Mouse (Mus musculus) embryo, embryonic 9.5 days (tissue): ENCODE measurements around the gene Glg1.
"Not testable (repeated sequence)": the region's sequence is repeated elsewhere in the genome, so short reads cannot be mapped to it uniquely, and the experiment has no call there.

Experiments
- DNase-seq: peaks from one replicate; pipeline ENCODE4 v3.0.0-alpha.2; 2017; ENCODE audit errors: extremely low spot score

Gene Glg1

GRCm38 (mm10) chr8:111252487-111253112 lies 6.4 kb downstream of the Glg1 start:
- DNase-seq = no peak

DNA sequence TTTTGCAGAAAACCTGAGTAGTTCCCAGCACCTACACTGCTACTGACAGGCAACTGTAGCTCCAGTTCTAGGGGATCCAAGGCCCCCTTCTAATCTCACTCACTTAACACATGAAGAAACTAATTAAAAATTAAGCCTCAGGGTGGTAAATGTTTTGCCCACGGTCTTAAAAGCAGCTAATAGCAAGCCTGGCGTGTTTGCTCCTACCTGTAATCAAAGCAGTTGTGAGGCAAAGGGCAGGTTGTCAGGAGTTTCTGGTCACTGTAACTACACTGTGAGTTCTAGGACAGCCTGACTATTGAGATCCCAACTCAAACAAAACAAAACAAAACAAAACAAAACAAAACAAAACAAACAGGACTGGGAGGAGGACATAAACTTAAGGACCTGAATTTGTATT lies 8.9 kb downstream of the Glg1 start:
- no peak for DNase-seq

DNA sequence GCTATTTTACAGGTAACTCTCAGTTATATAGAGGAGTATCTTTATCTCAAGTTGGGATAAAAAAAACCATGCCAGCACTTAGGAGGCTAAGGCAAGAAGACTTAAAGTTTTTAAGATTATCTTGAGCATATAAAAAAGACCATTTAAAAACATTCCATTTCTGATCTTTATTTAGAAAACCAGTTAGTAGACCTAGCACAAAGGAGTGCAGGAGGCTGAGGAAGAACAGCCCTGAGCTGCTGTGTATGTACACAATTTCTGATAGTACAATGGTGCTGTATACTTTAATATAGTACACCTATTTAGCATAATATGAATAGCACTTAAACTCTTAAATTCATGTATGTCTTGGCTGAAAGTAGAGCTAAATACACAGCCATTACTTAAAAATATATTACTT lies 10.9 kb downstream of the Glg1 start:
- no peak for DNase-seq

GRCm38 (mm10) chr8:111246864-111247263 lies 12.2 kb downstream of the Glg1 start:
- DNase-seq = not testable (repeated sequence)

DNA sequence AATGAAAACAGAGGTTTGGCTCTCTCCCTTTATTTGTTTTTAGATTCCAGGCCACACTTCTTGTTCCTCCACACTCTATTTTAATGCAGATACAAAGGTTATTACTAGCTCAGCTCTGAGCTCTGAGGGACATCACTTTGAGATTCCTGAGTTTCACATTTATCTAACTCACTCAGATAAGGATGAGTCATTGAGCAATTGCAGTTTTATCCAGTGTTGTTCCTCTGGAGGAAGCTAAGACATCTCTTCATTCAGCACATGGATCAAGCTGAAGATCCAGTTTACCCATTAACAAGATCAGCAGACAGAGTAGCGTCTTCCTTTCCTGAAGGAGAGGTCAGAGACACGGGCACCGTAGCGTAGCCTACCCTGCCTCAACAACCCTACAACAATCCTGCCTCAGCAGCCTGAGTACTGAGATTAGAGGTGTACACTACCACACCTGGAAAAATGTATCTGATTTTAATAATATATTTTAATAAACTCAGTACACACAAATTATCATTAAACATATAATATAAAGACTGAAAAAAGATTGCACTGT lies 12.7 kb downstream of the Glg1 start:
- DNase-seq = no peak

- DNase-seq = no peak
These were observed 21.7 kb downstream of the Glg1 start for GRCm38 (mm10) chr8:111237301-111237700.

DNA sequence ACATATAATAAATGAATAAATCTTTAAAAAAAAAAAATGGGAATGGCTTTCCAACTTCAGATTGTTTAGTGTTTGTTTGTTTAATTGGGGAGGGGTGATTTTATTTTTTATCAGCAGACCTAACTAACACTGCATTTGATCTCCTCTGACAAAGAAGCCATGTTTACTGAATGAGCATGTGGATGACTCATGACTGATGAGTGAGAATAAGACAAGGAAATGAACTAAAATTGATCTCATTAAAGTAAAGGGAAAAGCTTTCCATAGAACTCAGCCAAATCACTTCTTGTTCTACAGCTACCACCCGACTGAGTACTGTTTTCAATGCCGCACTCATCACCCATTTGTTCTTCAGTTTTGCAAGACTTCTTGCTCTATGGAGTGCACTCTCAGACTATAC lies 25.3 kb downstream of the Glg1 start:
- DNase-seq = no peak

- DNase-seq = no peak
These were observed 34.9 kb downstream of the Glg1 start for GRCm38 (mm10) chr8:111224153-111224552.

DNA sequence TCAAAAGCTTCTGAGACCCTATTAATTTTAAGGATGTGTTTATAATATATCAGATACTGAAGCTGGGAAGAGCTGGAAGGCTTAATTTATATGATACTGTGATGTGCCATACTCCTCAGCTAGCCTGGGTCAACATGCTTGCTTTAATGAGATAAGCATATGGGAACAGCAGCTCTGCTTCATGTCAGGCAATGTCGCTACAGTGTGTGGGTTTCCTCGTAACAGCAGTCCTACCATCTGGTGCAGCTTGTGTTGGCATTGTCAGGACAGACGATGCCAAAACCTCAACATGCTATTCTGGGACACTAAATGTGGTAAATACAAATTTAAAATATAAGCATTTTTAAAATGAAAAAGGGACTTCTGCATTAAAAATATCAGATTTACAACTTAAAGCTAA lies 40.9 kb downstream of the Glg1 start:
- no peak for DNase-seq

GRCm38 (mm10) chr8:111213406-111213805 lies 45.6 kb downstream of the Glg1 start:
- no peak for DNase-seq

DNA sequence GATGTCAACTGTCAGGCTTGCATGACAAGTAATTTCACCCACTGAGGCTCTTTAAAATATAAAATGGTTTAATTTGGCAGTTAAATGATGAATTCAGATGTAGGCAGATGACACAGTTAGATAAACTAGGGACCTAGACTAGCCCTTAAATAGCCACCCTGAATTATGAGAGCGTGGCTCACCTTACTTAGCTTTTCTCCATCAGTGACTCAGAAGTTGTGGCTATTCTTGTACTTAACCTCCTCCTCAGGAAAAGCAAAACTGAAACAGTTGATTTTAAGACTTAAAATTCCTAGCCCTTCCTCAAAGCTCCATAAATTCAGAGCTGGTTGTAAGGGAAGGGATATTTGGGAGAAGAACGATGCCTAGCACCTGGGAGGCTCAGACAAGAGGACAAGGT lies 47.8 kb downstream of the Glg1 start:
- DNase-seq = no peak

DNA sequence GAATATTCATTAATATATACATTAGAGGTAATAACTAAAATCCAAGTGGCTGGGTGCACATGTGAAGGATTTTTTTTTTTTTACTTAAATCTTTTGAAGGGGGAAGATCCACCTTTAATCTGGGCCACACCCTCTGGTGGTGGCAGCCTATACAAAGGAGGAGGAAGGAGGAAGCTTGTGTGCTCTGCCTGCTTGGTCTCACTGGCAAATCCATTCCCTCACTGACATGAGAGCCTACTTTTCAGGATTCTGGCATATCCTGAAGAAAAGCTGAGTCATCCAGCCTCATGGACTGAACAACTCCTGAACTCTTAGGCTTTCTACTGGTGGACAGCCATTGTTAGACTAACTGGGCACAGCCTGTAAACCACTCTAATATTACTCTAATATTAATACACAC lies 49.1 kb downstream of the Glg1 start:
- no peak for DNase-seq

- DNase-seq = no peak
These were observed 52.7 kb downstream of the Glg1 start for GRCm38 (mm10) chr8:111206321-111206720.

- no peak for DNase-seq
These were observed 54.0 kb downstream of the Glg1 start for GRCm38 (mm10) chr8:111205033-111205432.

- no peak for DNase-seq
These were observed 55.7 kb downstream of the Glg1 start for GRCm38 (mm10) chr8:111203341-111203740.

DNA sequence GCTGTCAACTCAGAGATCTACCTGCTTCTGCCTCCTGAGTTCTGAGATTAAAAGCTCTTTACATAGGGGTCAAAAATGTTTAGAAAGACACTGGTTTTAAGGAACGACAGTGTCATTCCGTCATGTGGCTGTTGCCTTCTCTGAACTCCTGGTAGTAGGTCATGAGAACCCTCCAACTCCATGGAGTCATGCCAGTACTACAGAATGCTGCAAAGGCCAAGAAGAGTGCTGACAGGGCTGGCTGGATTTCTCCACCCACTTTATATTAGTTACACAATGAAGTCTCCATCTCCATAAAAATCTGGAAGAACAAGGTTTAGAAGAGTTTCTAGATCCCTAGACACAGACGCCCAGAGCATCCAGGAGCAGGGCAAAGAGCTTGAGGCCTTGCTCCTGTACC lies 61.0 kb downstream of the Glg1 start:
- no peak for DNase-seq

DNA sequence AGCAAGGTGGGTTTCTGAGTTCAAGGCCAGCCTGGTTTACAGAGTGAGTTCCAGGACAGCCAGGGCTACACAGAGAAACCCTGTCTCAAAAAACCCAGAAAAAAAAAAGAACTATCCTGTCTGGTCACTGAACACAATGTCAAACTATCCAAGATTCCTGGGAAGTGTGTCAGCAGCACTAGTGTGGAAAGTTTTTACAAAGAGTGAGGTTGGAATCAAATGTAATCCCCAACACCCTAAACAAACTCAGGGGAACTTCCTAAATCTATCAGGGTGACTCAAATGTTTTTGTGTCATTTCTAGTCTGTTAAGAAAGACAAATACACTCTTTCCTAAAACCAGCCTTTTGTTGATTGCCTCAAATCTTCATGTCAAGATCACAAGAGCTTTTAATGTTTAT lies 62.8 kb downstream of the Glg1 start:
- no peak for DNase-seq

DNA sequence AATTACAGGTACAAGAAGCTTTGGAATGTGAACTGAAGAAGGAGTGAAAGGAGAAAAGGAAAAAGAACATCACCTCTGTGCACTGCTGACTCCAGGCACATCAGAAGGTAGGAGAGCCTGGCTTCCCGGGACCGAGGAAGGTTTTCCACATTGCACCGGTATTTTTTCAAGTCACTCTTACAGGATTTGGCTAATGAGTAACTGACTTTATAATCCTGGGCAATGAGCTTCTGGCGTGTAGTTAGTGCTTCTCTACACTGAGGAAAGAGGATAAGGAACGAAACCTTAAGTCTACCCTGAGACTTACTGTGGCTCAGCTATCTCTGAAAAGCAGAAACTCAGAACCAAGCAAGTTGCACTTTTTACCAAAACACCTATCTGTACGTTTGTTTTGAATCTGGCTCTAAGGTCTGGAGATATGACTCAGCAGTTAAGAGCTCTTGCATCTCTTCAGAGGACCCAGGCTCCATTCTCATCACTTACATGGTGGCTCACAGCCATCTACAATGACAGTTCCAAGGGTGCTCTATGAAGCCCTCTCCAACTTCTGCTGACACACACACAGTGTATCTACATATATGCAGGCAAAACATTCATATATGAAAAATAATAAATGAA lies 70.3 kb downstream of the Glg1 start:
- DNase-seq = no peak

DNA sequence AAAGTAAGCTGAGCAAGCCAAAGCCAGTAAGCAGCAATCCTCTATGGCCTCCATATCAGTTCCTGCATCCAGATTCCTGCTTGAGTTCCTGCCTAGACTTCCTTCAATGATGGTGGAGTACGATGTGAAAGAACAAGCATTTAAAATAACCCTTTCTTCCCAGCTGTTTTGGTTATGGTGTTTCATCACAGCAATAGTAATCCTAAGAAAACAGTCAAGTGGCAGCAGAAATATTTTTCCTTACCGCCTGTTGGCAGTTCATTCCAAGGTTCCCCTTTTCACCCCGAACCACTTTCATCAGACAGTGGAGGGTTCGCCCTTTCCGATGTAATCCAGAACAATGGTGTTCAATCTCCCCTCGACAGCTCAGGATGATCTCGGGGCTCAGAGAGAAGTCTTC lies 71.5 kb downstream of the Glg1 start:
- no peak for DNase-seq

- DNase-seq = no peak
These were observed 73.5 kb downstream of the Glg1 start for GRCm38 (mm10) chr8:111185472-111185947.

- no peak for DNase-seq
These were observed 87.4 kb downstream of the Glg1 start for GRCm38 (mm10) chr8:111171661-111172060.

GRCm38 (mm10) chr8:111157617-111158016 lies 101.4 kb downstream of the Glg1 start:
- peak; percentile 60 for DNase-seq

DNA sequence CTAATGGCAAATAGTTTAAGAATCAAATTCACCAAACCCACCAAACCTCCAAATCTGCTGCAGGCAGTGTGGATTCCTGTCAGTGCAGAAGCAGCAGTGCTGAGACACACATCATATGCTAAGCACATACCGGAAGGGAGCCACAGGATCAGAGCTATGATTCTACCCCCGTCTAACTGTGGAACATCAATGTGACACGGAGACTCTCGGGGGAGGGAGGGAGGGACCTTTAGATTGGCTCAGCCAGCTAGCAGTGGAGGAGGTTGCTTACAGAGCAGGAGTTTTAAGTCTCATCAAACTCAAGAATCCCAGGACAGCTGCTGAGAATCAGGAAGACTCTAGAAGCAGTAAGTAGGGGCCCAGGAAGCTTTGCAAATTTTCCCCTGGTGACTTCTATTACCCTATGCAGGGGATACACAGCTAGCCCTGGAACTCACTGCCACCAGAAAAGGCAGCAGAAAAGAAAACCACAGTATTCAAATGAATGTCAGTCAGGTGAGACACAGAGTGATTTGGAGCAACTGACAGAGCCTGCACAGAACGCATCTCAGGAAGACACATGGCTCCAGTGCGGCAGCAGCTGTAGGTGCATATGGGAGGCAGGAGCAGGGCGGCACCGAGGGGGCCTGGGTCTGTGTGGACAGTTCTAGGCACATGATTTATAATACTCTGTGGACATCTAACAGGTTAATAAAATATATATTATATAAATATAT lies 103.1 kb downstream of the Glg1 start:
- DNase-seq = no peak
